Mouse (Mus musculus): Measurements from ENCODE around the gene Slc25a10.

DNA sequence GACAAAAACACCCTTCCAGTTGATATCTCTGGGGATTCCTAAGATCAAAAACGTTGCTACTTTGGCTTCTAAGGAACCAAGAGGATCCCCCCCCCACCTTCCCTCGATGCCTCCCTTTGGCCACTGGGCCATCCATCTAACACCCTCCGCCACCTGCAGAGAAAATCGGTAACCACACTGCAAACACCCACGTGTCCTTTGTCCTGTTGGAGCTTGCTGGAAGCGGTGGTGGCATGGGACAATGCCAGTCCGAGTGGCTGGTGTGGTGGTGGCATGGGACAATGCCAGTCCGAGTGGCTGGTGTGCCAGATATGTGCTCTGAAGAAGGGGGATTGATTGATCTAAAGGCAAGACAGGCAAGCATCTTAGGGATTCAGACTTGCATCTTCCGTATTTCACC lies 40.0 kb downstream of the Slc25a10 start:
- TF ChIP-seq POLR2A (IDR thresholded peaks at IDR 0.05; ENCODE audit: extremely low read depth, insufficient read depth, low read length) (peak; percentile 32; the same call in 1 of the 2 replicates), CTCF (IDR thresholded peaks at IDR 0.05; ENCODE audit: low read depth, low read length) (no peak)

Data from liver, adult 2 months (tissue).